Mouse (Mus musculus): Measurements from ENCODE around the gene Stard5.

- TF ChIP-seq CTCF (IDR thresholded peaks at IDR 0.05; ENCODE audit: low read depth) = no peak
- no peak for TF ChIP-seq EP300 (IDR thresholded peaks at IDR 0.05; ENCODE audit: low read depth)
Measured at GRCm38 (mm10) chr7:83624065-83624464, 7.7 kb upstream of the Stard5 start.
